Mouse (Mus musculus) adrenal gland, adult (tissue): ENCODE data around the gene Ccdc8.
A peak's percentile ranks its signal among the peaks of the same experiment; 100 is the strongest.

Source experiments
- DNase-seq, 2 experiments: peaks; one replicate each; pipeline ENCODE4 v3.0.0; 2022 to 2023; ENCODE audit warnings: low spot score in 1 of 2; ENCODE audit not compliant: inconsistent age in 2 of 2

Ccdc8 gene

GRCm38 (mm10) chr7:17009326-17010009, 17.0 kb downstream of the Ccdc8 start:
- no peak for DNase-seq

DNA sequence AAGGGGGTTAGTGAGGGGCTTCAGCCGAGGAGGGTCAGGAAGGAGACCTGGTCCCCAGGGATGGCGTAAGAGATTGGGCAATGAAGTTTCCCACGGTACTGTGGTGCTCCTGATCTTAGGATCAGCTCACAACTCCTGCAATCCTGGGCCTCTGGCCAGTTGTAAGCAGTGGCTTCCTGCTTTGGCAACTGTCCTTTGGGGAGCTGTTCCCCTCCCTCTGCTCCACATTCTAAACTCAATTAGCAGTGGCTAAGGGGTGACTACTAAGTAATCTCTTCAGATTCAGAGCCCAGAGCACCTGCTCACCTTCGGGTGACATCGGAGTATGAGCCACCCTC, 17.5 kb downstream of the Ccdc8 start:
- no peak for DNase-seq

DNA sequence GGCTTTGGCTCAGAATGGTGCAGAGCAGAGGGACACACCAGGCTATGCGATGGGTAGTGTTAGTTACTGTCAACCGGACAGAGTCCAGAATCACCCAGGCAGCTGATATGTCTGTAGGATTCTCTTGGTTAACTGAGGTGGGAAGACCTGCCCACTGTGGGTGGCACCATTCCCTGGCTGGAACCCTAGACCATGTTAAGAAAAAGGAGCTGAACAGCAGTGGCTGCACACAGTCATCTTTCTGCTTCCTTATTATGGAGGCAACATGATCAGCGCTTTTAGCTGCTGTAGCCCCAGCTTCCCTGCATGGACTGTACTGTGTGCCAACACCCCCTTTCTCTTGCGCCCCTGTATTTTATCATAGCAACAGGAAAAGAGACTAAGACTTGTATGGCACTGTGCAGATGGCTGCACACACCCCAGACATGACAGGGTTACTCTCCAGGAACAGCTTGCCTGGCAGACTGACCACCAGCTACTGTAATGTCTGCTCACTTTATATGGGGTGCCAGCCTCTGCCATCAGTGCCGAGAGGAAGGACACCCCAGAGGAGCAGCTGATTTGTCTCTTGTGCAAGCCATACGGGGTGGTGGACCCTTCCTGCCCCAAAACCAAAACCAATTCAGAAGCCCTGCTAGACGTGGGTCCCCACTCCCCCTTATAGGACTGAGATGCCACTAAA, 19.5 kb downstream of the Ccdc8 start:
- DNase-seq: no peak

GRCm38 (mm10) chr7:17015381-17015780, 22.9 kb downstream of the Ccdc8 start:
- no peak for DNase-seq

DNA sequence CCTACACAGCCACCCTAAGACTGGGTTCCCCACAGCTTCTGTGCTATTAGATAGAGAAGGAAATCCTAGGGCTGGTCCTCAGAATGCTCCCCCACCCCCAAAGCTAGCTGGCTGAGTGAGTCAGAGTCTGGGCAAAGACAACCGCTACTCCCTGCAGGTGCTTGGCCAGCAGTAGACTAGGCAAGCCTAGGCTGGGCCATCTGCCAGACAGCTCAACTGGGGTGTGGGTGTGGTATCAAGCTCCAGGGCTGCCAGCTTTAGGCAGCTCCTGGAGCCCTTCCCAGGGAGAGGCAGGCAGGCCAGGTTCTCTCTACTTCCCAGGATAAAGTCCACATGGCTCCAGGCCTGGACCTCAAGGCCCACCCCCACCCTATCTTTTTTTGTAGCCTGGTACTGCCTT, 24.5 kb downstream of the Ccdc8 start:
- DNase-seq: peak; percentile 91 to 96

DNA sequence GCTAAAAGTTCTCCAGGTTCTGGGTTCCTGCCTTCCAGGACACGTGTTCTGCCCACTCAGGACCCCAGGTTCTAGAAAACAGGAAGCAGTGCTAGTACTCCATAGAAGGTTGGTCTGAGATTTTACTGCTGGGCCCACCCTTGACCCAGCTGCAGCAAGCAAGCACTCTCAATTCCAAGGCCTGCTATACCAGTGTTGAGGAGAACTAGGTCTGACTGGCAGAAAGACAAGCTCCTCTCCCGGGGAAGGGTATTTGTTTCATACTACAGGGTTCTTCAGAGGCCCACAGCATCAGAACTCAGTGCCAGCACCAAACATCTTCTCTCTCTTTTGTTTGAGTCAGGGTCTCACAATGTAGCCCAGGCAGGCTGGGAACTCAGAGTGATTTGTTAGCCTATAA, 25.4 kb downstream of the Ccdc8 start:
- no peak for DNase-seq

DNA sequence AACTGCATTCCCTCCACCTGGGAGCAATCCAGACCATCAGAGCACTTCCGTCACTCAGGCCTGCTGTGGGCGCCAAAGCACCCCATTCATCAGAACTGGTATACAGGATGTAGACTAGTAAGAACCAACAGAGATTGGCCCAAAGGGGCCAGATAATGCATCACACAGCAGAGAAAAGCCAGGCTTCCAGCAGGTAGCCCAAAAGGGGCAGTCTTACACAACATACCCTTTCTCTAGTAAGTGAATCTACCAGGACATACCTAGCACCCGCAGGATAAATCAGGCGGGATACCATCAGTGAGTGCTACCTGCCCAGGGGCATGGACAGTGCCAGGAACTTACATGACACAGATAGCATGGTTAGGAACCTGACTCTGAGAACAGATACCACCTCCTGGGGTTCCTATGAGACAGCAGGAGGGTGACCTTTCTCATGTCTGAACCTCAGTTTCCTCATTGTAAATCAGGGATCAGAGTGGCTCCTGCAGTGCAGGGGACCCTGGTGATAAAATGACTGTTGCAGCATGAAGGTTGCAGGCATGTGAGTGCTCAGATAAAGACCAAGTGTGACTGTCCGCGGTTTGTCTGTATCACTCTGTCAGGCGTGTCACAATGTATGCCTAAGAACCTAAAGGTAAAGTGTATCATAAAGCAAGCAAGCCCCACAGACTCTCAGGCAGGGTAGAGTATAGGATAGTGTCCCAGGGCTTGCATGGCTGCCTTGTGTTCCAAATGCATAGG, 27.1 kb downstream of the Ccdc8 start:
- DNase-seq: no peak

GRCm38 (mm10) chr7:17022176-17022575, 29.7 kb downstream of the Ccdc8 start:
- no peak for DNase-seq

GRCm38 (mm10) chr7:17023701-17024100, 31.2 kb downstream of the Ccdc8 start:
- no peak for DNase-seq

DNA sequence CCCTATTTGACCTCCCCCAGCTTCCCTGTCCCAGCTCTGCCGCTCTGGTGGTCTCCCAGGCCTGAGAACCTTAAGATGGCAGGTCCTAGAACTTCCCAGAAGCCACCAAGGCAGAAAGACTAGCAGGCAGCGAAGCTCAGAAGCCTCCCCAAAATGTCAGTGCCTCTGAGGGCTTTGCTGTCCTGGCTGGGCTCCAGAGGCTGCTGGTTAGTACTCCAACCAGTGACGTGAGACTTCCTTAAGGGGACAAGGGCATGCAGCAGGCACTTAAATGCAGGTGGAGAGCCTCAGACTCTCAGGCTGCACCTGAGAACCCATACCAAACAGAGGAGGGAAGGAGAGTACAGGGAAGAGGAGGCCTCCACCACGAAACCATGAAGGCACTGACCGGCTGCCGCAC, 31.6 kb downstream of the Ccdc8 start:
- DNase-seq: peak in 1 of 2 experiments; percentile 63

- DNase-seq: peak in 1 of 2 experiments; percentile 68
Observed at GRCm38 (mm10) chr7:17024814-17025504, 32.5 kb downstream of the Ccdc8 start.

DNA sequence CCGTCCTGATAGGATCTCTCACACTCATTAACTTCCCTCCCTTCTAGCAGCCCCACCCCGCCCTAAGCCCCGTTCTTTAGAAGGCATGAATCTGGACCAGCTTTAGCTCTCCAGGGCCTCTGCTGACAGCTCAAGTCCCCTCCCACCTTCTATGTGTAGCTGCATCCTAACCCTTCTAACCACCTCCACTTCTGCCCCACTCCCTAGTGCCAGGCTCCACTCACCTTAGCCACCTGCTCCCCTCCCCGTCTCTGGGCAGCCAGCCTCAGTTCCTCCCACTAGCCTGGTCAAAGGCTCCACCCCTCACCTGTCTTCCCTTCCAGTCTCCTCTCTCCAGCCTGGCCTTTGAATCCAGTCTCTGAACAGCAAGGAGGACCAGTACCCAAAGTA, 33.0 kb downstream of the Ccdc8 start:
- DNase-seq: no peak

- DNase-seq: peak in 1 of 2 experiments; percentile 29
Observed at GRCm38 (mm10) chr7:17025896-17026622, 33.6 kb downstream of the Ccdc8 start.

DNA sequence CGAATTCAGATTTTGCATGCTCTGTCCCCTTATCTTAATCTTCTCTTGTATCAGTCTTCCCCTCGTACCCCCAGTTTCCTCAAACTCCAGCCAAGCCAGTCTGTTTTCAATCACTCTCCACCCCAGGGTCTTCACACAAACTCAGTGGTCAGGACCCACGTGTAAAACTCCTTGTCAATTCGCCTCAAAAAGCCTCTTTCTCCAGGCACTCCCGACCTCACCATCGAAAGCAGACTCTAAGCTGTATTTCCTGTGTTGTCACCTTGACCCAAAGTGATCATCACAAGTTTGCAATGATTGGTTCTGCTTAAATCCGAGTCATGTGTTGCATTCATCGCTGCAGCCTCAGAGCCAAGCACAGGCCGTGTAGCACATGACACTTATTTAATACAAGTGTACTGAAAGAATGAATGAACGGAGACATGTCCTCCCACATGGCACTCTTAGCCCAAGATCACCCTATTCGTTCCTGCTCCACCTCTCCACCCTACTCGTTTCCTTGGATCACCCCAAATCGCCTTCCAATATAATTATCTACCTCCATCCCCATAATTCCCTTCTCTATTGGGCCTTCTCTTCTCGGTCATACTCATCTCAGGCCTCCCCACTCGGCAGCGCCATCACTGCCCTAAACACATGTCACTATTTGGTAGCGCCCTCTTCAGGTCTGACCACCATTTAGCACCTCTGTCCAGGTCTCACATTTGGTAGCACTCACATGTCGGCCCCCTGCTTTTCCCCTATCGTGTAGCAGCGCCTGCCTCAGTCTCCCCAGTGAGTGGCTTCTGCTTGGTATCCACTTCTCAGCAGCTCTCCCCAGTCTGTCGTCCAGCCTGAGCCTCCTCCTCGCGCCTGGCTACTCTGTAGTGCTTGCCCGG, 34.4 kb downstream of the Ccdc8 start:
- DNase-seq: no peak

GRCm38 (mm10) chr7:17027588-17028343, 35.3 kb downstream of the Ccdc8 start, which contains the start of gene Ppp5c:
TSS of gene Ppp5c (minus strand) at chr7:17027924.
- DNase-seq: peak; percentile 94 to 97

DNA sequence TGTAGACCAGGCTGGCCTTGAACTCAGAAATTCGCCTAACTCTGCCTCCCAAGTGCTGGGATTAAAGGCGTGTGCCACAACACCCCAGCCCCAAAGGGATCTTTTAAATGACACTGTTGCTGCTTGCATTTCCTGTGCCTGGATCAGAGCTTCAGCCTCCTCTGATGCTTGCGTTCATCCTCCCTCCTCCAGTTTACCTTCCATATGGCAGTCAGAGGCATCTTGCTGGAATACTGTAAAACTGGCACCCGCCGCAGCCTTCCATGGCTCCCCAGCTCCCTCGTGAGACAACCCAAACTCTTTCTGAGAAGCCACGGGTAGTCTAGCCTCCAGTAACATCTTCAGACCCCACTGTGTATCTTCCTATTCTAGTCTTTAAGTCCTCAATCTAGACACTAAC, 36.4 kb downstream of the Ccdc8 start:
- peak in 1 of 2 experiments; percentile 40 for DNase-seq

DNA sequence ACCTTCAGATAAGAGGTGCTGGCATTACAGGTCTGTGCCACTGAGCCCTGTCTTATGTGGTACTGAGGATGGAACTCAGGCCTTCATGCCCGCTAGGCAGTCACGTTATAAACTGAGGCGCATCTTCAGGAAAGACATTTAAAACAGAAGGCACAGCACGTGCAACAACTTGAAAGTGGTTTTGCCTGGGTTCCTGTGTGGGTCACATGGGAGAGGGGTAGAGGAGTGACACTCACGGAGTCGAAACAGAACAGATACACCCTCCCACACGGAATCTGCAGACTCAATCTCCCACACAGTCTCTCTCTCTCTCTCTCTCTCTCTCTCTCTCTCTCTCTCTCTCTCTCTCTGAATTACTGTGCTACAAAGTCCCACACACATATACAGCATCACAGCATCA, 37.7 kb downstream of the Ccdc8 start:
- DNase-seq: no peak

DNA sequence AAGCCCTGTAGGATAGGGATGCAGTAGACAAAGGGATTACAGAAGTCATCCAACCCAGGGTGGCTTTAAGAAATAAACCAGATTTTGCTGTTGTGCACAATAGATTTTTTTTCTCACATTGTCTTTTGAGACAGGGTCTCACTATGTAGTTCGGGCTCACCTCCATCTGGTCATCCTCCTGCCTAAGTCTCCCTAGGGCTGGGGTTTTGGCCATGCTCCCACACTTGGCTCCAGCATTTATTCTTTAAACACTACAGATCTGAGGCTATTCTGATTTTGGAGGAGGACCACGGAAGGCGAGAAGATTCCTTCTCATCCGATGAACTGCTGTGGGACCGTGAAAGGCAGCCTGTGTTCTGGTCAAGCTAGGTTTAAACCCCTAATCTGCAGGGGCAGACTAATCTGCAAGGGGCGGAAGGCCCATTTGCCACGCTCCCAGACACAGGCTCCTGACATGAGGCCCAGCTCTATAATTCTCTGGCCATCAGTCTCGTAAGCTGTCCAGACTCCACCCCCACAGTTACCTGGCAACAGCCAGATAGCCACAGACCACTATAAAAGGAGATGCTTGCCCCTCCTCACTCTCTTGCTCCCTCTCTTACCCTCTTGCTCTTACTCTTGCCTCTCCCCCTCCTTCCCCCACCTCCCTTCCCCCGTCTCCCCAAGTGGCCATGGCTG, 45.6 kb downstream of the Ccdc8 start:
- DNase-seq: no peak

- DNase-seq: no peak
Observed at GRCm38 (mm10) chr7:17039373-17039772, 46.9 kb downstream of the Ccdc8 start.
